Mouse (Mus musculus): ENCODE measurements at regions not wholly inside any gene's neighbourhood (a gene's known extent, or its start where the extent isn't known, plus 50 kb on each side); places are given as distances from the start of the nearest gene placed in this dataset.
"Not testable (repeated sequence)": the region's sequence is repeated elsewhere in the genome, so short reads cannot be mapped to it uniquely, and the experiment has no call there.

GRCm38 (mm10) chr2:147307488-147308386 is 54.0 kb upstream of the Pax1 start:
- DNase-seq: peak; percentile 67 to 71

GRCm38 (mm10) chr2:147306728-147307127 is 55.0 kb upstream of the Pax1 start:
- DNase-seq: no peak

GRCm38 (mm10) chr2:147305262-147305661 is 56.5 kb upstream of the Pax1 start:
- no peak for DNase-seq

DNA sequence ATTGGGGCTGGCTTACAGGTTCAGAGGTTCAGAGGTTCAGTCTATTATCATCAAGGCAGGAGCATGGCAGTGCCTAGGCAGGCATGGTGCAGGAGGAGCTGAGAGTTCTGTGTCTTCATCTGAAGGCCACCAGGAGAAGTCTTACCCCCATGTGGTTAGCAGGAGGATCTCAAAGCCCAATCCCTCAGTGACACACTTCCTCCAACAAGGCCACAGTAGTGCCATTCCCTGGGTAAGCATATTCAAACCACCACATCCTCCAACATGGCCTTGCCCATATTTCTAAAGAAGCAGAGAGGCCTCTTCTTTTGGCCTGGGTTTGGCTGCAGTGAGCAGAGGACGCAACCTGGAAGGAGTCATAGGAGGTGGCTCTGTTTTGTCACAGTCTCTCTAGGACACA is 61.2 kb upstream of the Pax1 start:
- no peak for DNase-seq

DNA sequence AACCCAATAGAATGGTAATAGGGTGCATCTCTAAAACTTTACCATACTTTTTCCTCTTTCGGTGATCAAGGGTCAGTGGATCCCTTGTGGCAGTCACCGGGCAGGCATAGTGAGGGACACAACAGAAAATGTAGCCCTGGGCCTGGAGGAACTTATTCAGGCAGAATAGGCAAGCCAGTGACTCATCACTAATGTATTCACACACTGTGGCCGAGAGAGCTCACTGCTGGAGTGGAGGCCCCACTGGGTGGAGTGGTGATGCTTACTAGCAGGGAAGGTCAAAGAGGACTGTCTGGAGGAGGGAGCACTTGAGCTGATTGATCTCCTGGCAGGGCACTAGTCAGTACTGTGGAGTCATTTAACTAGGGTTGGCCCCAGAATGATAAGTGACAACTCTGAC is 62.4 kb upstream of the Pax1 start:
- no peak for DNase-seq

GRCm38 (mm10) chr2:147298499-147298896 is 63.2 kb upstream of the Pax1 start:
- peak; percentile 65 to 69 for DNase-seq

DNA sequence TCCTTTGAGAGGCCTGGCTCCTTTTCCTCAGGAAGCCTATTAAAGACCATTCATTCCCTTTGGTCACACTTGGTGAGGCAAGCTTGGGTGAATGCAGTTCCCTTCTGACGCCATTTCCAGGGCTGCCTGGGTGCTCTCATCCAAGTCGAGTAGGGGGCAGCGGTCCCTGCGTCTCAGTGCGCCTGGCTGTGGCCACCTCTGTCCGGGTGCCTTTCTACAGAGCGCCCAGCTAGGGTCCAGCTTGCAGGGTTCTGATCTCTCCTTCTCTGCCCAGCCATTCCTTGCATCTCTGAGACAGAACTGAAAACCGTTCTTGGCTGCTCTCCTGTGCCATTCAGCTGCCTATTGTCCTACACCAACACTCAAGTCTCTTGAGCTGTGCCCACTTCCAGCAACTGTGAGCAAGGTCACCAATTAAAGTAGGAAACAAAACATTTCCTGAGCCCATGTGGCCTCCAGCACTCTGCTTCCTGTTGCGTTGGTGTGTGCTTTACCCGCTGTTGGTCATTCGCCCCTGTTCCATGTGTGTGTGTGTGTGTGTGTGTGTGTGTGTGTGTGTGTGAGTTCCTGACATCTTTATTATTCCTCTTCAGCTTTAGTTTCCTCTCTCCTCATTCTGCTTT is 63.7 kb upstream of the Pax1 start:
- no peak for DNase-seq

DNA sequence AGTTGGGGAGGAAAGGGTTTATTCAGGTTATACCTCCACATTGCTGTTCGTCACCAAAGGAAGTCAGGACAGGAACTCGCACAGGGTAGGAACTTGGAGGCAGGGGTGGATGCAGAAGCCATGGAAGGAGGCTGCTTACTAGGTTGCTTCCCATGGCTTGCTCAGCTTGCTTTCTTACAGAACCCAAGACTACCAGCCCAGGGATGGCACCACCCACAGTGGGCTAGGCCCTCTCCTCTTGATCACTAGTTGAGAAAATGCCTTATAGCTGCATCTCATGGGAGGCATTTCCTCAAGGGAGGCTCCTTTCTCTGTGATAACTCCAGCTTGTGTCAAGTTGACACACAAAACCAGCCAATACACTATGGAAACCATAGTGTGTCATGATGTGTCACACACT is 66.8 kb upstream of the Pax1 start:
- DNase-seq: not testable (repeated sequence)

DNA sequence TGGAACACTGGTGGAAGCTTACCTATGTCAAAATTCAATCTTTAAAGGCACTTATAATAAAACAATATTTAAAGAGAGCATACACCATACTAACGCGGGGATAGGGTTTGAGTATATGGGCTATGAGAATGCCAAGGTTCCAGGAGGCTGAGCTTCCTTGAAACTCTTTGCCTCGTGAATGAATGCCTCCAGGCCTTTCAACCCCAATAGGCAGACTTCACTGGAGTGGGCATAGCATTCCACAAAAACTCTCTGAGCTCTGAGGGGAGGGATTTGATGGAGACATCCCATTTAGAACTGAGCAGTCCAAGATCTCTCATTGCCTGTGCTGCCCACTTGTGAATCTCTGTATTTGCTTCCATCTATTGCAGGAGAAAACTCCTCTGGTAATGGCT is 68.4 kb upstream of the Pax1 start:
- no peak for DNase-seq

GRCm38 (mm10) chr2:147292387-147293293 is 69.1 kb upstream of the Pax1 start:
- DNase-seq: no peak

GRCm38 (mm10) chr2:147283390-147283789 is 78.3 kb upstream of the Pax1 start:
- no peak for DNase-seq

GRCm38 (mm10) chr2:147277636-147278035 is 83.6 kb upstream of the Nkx2-2 start:
- DNase-seq: no peak

- no peak for DNase-seq
Observed at GRCm38 (mm10) chr2:147269171-147269570, 75.1 kb upstream of the Nkx2-2 start.

GRCm38 (mm10) chr2:147267901-147268300 is 73.9 kb upstream of the Nkx2-2 start:
- DNase-seq: no peak

DNA sequence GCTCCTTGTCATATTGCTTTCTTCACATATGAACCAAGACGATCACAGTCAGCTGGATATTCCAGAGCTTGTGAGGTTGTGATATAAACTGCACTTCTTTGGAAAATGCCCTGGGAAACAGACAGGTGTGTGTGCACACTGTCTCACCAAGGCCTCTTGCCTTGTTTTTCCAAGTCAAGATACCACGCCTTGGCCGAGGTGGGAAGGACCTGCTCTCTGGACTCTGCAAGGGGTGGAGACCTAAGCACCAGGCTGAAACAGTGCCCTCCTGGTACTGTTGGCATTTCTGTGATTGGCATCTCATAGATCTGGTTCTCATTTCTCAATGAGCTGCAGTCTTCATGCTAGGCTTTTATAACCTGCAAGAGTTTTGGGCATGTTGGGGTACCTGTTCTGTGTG is 73.2 kb upstream of the Nkx2-2 start:
- no peak for DNase-seq

- DNase-seq: peak; percentile 31 to 46
Observed at GRCm38 (mm10) chr2:147256696-147257095, 62.7 kb upstream of the Nkx2-2 start.

GRCm38 (mm10) chr2:147254944-147255343 is 60.9 kb upstream of the Nkx2-2 start:
- DNase-seq: no peak

- DNase-seq: peak; percentile 3 to 5
Observed at GRCm38 (mm10) chr2:147254137-147254536, 60.1 kb upstream of the Nkx2-2 start.

DNA sequence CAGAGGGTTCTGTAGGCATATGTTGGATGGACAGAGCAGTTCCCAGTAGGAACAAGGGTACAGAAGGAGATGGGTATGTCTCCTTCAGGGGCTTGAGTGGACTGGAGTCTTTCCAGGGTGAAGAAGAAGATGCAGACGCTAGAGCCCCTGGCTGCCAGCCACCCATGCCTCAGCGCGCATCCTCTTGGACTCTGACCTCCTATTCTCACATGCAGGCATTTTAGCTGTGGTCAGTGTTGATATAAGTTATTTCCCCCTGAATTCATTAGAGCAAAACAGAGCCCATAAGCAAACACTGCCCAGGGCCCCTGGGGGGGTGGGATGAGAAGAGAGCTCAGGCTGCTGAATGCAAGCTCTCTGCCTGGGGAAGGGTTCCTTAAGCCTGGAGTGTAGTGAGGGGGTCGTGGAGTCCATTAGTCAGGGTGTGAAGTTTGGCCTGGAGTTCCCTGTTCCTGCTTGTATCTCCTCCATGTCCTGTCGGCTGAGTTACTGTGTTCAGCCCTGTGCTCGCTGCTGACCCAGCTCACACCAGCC is 54.0 kb upstream of the Nkx2-2 start:
- DNase-seq: no peak

DNA sequence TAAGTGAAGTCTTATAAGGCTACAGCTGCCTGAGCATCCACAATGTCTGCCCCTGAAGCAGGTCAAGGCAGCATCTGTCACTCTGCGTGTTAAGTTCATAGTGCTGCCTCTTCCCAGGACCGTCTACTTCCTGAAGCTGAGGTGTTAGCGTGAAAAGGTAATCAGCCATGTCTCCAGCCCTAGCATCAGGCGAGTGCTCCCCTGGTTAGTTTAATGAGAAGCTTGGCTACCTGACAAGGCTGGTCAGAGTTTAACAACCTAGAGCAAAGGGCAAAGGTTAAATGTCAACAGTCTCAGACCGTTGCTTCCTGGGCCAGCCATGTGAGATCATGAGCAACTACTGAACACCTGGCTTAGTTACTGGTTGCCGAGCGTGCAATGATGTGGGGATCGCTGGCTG is 53.2 kb upstream of the Nkx2-2 start:
- no peak for DNase-seq

- DNase-seq: no peak
Observed at GRCm38 (mm10) chr2:147244406-147244805, 50.4 kb upstream of the Nkx2-2 start.

All from cerebellum, adult 18-20 months (tissue).